Mouse (Mus musculus) lung, embryonic 16.5 days (tissue): ENCODE measurements around the gene Nfkb1. TPM values are rescaled to one million over a fixed set of nuclear protein-coding genes. Genes with fewer than 3 reads are reported as not detected.

Experiments
- ATAC-seq: fragments of 200-750 bp; cut with Nextera tagmentation; 2 replicates; pipeline ENCODE4 v1.8.0; 2017; ENCODE audit warnings: low read depth, mild to moderate bottlenecking, moderate library complexity
- H3K27ac ChIP-seq: fragments of 300-500 bp; sonication (generic); 2 replicates; pipeline ENCODE4 v1.5.1; 2014; ENCODE audit warnings: mild to moderate bottlenecking, control low read depth, low read length
- H3K27me3 ChIP-seq: fragments of 300-500 bp; sonication (generic); 2 replicates; pipeline ENCODE4 v1.6.1; 2014; ENCODE audit warnings: low read depth, low read length, mixed read lengths; ENCODE audit not compliant: control insufficient read depth, insufficient read depth
- H3K36me3 ChIP-seq: fragments of 300-500 bp; sonication (generic); 2 replicates; pipeline ENCODE4 v1.6.1; 2014; ENCODE audit warnings: low read length; ENCODE audit not compliant: control insufficient read depth, insufficient read depth
- H3K4me1 ChIP-seq: fragments of 300-500 bp; sonication (generic); replicated peaks from 2 replicates; pipeline ENCODE4 v1.6.1; 2014; ENCODE audit warnings: low read length, mixed read lengths; ENCODE audit not compliant: control insufficient read depth, insufficient read depth
- H3K4me2 ChIP-seq: fragments of 300-500 bp; sonication (generic); 2 replicates; pipeline ENCODE4 v1.6.1; 2014; ENCODE audit warnings: low read depth, low read length, control low read depth
- H3K4me3 ChIP-seq: fragments of 300-500 bp; sonication (generic); 2 replicates; pipeline ENCODE4 v1.5.1; 2014; ENCODE audit warnings: mild to moderate bottlenecking, low read length, control low read depth
- H3K9ac ChIP-seq: fragments of 300-500 bp; sonication (generic); 2 replicates; pipeline ENCODE4 v1.6.1; 2014; ENCODE audit warnings: low read length, control low read depth
- H3K9me3 ChIP-seq: fragments of 300-500 bp; sonication (generic); 2 replicates; pipeline ENCODE4 v1.6.1; 2016; ENCODE audit warnings: low read length; ENCODE audit not compliant: control insufficient read depth
- WGBS: fragments of 180-500 bp; shearing (Covaris S2); extraction: QIAGEN DNeasy Blood & Tissue Kit; methylation state at CpG from one replicate; pipeline ENCODE4 v1.1.7; 2014; 5-methylcytosine and 5-hydroxymethylcytosine counted together
- polyA plus RNA-seq: library from polyadenylated mRNA; unstranded; fragments of >200 nt; fragmentation: Nextera tagmentation; extraction: Ambion mirVana; gene quantifications from 2 replicates; pipeline ENCODE4 v1.2.1, GENCODE M21; 2015

Gene Nfkb1
- polyA plus RNA-seq, 1 experiment from 2014 or later = 26.8 TPM

DNA sequence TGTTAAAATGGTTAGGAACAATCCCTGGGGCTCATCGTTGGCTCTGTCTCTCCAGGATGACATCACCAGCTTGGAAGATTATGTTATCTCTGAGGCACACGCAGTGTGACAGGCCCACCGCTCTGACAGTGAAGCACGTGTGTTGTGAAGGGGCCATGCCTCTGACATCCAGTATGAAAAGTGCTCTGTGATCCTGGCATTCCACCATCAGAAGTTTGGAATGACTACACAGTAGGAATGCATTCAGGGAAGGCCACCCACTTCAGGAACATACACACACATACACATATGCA lies 49.8 kb downstream of the Nfkb1 start:
- Histone ChIP-seq H3K9ac (no peak overlapping the region), H3K4me3 (no peak overlapping the region), H3K36me3 (peaks cover 14% of the 10 kb centered on the region), H3K27me3 (no peaks in the 10 kb centered on the region), H3K4me1 (0 out of 2 replicates have a peak, but pooled peaks cover 2% of the 10 kb centered on the region), H3K9me3 (no peaks in the 10 kb centered on the region), H3K27ac (no peak overlapping the region), H3K4me2 (no peak overlapping the region)
- peak; percentile 64; the same call in 1 of the 2 replicates for ATAC-seq
- WGBS = 32% methylated on average over 4 of the region's 4 CpGs

DNA sequence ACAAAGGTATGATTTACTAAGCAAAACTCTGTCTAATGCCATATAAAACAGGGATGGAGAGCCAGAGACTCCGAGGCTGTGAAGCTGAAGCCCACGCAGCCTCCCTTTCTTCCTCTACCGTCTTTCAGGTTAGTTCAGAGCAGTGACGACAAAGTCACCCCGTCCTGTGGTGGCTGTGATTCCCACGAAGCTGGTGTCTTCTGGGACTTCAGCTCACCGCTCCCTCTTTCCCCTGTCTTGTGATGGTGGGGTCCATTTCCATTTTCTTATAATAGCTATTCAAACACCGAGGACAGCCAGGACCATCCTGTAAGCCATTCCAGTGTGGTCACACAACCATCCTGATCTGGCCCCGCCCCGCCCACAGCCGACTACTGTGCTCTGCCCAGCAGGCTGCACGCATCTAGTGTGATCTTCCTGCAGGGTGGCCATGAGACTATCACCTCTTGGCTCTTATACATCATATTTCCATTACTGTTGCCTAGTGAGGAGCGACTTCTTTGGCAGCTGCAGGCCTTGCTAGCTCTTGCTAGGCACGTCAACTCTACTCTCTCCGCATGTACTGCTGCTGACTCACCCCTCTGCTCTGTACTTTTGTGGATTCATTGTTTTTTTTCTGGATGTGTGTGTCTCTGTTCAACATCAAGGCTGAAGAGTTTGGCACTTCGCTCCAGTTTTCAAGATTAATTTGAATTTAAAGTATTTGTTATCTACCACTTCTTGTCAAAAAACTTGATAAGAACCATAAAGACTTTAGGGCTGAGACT lies 50.3 kb downstream of the Nfkb1 start:
- Histone ChIP-seq H3K27ac (no peak overlapping the region), H3K9ac (no peak overlapping the region), H3K4me3 (no peak overlapping the region), H3K4me1 (0 out of 2 replicates have a peak, but pooled peaks cover 3% of the 10 kb centered on the region), H3K4me2 (no peak overlapping the region), H3K9me3 (no peaks in the 10 kb centered on the region), H3K27me3 (no peaks in the 10 kb centered on the region), H3K36me3 (peaks cover 12% of the 10 kb centered on the region)
- peak; percentile 38; the same call in 1 of the 2 replicates for ATAC-seq
- WGBS = 79% methylated on average over 16 of the region's 16 CpGs

DNA sequence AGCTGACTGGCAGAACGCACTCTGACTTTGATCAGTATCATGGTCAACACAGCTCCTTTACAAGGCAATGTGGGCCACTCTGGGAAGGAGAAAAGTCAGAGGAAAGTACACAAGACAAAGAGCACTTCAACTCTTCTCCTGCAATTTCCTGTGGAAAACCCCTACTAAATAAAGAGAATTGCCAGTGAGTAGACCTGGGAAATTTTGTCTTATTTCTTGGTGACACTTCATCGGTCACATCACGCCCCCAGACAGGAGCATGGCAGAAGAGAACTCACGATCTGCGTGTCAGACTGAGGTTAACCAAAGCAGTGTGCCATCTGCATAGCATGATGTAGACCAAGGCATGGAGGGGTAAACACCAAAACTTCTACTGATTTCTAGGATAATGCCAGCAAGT lies 51.1 kb downstream of the Nfkb1 start:
- Histone ChIP-seq H3K27me3 (no peaks in the 10 kb centered on the region), H3K27ac (no peak overlapping the region), H3K4me3 (no peak overlapping the region), H3K9me3 (no peaks in the 10 kb centered on the region), H3K4me1 (0 out of 2 replicates have a peak, but pooled peaks cover 3% of the 10 kb centered on the region), H3K9ac (no peak overlapping the region), H3K36me3 (peaks cover 10% of the 10 kb centered on the region), H3K4me2 (no peak overlapping the region)
- ATAC-seq = no peak
- 70% methylated on average over 5 of the region's 5 CpGs for WGBS

DNA sequence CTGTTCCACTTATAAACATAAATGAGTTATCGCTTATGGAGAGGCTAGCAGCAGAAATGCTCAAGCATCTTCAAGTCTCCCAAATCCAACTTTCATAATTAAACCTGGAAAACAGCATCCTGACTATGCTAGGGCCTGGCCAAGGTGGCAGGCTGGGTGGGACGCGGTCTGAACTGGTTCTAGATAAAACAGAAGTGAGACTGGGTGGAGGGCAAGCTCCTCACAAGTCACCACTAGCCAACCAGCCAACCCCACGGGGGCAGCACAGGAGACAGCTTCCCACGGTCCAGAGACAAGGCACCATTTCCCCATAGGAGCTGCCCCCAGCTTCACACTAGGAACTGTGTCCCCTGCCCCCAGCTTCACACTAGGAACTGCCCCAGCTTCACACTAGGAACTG lies 53.8 kb downstream of the Nfkb1 start:
- no peak for ATAC-seq
- H3K27ac ChIP-seq = no peak overlapping the region

DNA sequence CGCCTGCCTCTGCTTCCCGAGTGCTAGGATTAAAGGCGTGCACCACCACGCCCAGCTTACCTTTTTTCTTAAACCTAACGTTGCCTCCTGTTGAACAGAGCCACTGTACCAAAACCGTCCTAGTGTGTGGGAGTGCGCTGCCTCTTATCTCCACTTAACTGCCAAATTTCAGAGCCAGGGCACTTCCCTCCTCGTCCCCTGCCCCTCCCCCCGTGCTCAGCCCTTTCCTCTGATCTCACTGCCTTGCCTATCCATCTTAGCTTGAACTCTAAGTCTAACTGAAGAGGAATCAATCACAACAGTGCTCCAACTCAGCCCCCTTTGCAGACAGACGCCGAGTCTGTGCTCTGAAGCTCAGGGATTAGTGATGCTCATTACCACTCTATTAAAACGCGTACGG lies 54.9 kb downstream of the Nfkb1 start:
- WGBS = 39% methylated on average over 14 of the region's 14 CpGs
- no peak for ATAC-seq
- Histone ChIP-seq H3K9ac (no peak overlapping the region), H3K4me1 (0 out of 2 replicates have a peak, but pooled peaks cover 3% of the 10 kb centered on the region), H3K36me3 (peaks cover 4% of the 10 kb centered on the region), H3K27me3 (no peaks in the 10 kb centered on the region), H3K4me2 (no peak overlapping the region), H3K9me3 (no peaks in the 10 kb centered on the region), H3K27ac (no peak overlapping the region), H3K4me3 (no peak overlapping the region)

More for the DNA sequence above, 53.8 kb downstream of the Nfkb1 start:
- Histone ChIP-seq H3K4me1 (0 out of 2 replicates have a peak, but pooled peaks cover 3% of the 10 kb centered on the region), H3K9ac (no peak overlapping the region), H3K36me3 (peaks cover 4% of the 10 kb centered on the region), H3K9me3 (no peaks in the 10 kb centered on the region), H3K4me2 (no peak overlapping the region), H3K27me3 (no peaks in the 10 kb centered on the region), H3K4me3 (no peak overlapping the region)
- 71% methylated on average over 5 of the region's 5 CpGs for WGBS

DNA sequence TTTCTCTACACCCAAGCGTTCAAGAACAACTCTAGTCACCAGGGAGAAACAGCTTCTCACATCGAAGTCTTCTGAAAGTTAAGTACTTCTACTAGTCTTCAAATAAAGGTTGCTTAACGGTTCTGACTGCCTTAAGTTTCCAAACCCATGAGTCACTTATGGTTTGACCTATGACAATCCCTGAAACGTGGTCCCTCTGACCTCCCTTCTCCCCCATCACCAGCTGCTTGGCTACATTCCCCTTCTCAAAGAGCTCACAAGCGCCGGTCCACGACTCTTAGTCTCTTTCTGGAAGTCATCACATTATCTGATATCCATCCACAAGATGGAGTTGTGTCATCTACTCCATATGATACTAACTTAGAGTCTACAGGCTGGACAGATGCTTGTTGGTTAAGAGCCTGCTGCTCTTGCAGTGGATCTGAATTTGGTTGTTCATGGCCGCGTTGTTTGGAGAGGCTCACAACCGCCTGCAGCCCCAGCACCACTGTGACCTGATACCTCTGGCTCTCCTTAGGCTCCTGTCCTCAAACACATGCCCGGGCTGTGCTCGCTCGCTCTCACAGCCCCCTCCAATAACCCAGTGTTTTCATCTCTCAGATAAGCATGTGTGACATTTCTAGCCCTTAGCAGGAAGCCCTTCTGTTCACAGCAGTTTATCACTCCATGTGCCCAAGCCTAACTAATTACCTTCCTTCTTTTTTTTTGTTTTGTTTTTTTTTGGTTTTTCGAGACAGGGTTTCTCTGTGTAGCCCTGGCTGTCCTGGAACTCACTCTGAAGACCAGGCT lies 55.5 kb downstream of the Nfkb1 start:
- no peaks in the 10 kb centered on the region for H3K9me3 ChIP-seq
- ATAC-seq = no peak

DNA sequence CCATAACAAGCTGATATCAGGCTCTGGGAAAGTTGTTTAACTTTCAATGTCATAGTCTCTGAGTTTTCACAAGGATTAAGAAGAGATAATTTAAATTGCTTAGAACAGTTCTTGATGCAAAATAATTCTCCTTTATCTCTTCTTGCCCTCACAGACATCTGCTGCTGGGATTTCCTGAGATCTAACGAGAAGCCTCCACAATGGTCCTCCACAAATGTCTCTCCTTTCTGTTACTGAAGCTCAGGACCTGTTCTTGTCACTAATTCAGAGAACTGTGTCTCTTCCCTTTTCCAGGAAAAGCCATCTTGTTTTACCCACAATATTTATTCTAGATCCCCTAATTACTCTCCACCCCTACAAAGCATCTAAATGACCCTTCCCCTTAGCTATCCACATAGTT lies 56.3 kb downstream of the Nfkb1 start:
- no peak overlapping the region for H3K4me2 ChIP-seq
- H3K27me3 ChIP-seq = no peaks in the 10 kb centered on the region

More for the DNA sequence above, 55.5 kb downstream of the Nfkb1 start:
- H3K4me2 ChIP-seq = no peak overlapping the region
- WGBS = 66% methylated on average over 14 of the region's 14 CpGs
- no peaks in the 10 kb centered on the region for H3K27me3 ChIP-seq
- no peak overlapping the region for H3K4me3 ChIP-seq
- peaks cover 2% of the 10 kb centered on the region for H3K36me3 ChIP-seq
- H3K9ac ChIP-seq = no peak overlapping the region
- 0 out of 2 replicates have a peak, but pooled peaks cover 3% of the 10 kb centered on the region for H3K4me1 ChIP-seq
- H3K27ac ChIP-seq = no peak overlapping the region

DNA sequence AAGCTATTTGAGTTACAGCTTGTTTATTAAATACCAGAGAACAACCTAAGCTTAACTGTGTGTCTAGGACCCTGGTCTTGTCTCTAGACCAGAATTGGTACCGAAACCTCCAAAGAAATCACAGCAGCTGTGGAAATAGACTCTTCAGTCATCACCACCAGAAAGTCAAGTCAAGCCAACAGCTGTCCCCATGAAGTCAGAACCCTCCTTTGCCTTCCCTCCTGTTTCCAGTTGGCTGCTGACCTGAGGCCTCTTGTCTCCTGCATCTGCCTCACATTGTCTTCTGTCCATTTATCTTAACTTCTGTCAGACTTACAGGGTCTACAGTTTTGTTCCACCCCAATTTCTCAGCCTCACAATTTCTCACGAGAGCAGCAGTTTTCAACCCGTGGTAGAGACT lies 57.1 kb downstream of the Nfkb1 start:
- Histone ChIP-seq H3K4me2 (no peak overlapping the region), H3K27ac (no peak overlapping the region), H3K4me1 (peaks cover 4% of the 10 kb centered on the region; the same call in 1 of the 2 replicates), H3K36me3 (no peaks in the 10 kb centered on the region; the same call in 1 of the 2 replicates), H3K9me3 (no peaks in the 10 kb centered on the region), H3K9ac (no peak overlapping the region), H3K4me3 (no peak overlapping the region), H3K27me3 (no peaks in the 10 kb centered on the region)
- no peak for ATAC-seq
- WGBS = 57% methylated on average over 3 of the region's 3 CpGs

More for the DNA sequence above, 56.3 kb downstream of the Nfkb1 start:
- Histone ChIP-seq H3K36me3 (peaks cover 2% of the 10 kb centered on the region), H3K9me3 (no peaks in the 10 kb centered on the region), H3K27ac (no peak overlapping the region), H3K4me3 (no peak overlapping the region), H3K4me1 (0 out of 2 replicates have a peak, but pooled peaks cover 3% of the 10 kb centered on the region), H3K9ac (no peak overlapping the region)
- WGBS = 93% methylated on average over 1 of the region's 1 CpGs
- ATAC-seq = no peak

DNA sequence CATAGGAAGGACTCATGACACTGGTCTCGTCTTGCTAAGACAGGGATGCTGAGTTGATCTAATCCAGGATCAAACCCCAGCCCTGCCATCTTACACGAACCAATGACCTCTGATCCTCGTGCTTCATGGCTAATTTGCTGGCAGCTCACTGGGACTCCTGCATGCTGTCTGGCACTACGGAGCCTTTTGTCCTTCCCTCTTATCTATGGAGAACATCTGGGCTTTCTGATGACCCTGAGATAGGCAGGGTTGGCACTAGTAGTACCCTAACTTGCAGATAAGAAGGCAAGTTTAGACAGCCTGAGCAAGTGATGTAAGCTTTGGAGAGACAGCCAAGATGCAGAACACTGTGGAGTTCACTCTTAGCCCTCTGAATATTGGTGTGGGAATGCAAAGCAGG lies 59.5 kb downstream of the Nfkb1 start:
- Histone ChIP-seq H3K9me3 (no peaks in the 10 kb centered on the region), H3K36me3 (no peaks in the 10 kb centered on the region), H3K27ac (no peak overlapping the region), H3K9ac (no peak overlapping the region), H3K4me3 (no peak overlapping the region), H3K4me1 (peaks cover 6% of the 10 kb centered on the region; the same call in 1 of the 2 replicates), H3K4me2 (no peak overlapping the region), H3K27me3 (no peaks in the 10 kb centered on the region)
- ATAC-seq = no peak
- 52% methylated on average over 4 of the region's 4 CpGs for WGBS
